Mouse (Mus musculus): ENCODE results near the gene Gm39566. TPM values are rescaled to one million over a fixed set of nuclear protein-coding genes. Genes with fewer than 3 reads are reported as not detected.

The Gm39566 gene
- polyA plus RNA-seq, 1 experiment from 2014 or later = not detected

DNA sequence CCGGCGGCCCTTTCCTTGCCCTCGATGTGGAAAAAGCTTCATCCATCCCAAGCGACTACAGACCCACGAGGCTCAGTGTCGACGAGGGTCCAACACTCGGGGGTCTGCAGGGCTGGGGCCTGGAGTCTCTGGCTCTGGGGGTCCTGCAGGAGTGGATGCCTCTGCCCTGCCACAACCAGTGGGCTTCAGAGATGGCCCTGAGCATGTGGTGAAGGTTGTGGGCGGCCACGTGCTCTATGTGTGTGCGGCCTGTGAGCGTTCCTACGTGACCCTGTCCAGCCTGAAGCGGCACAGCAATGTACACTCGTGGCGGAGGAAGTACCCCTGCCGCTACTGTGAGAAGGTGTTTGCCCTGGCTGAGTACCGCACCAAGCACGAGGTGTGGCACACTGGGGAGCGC, 38.6 kb downstream of the Gm39566 start:
- no peak overlapping the region for H3K9ac ChIP-seq (replicated peaks; ENCODE audit: low read length)
- no peak overlapping the region for H3K4me3 ChIP-seq (ENCODE audit: low read depth, low read length)
- 82% methylated on average over 20 of the region's 20 CpGs for WGBS
- DNase-seq (ENCODE audit: low spot score) (no peak), ATAC-seq (replicated peaks; ENCODE audit: insufficient number of reproducible peaks, low FRiP score, low TSS enrichment, low read depth) (no peak)
- H3K27me3 ChIP-seq (ENCODE audit: control insufficient read depth, insufficient read depth, low read length) = no peaks in the 10 kb centered on the region; the same call in 1 of the 2 replicates
- H3K36me3 ChIP-seq (replicated peaks; ENCODE audit: control insufficient read depth, insufficient read depth, low read depth, low read length) = no peaks in the 10 kb centered on the region
- no peak overlapping the region for H3K4me2 ChIP-seq (ENCODE audit: low read depth, low read length)
- H3K27ac ChIP-seq (replicated peaks; ENCODE audit: low read depth, low read length) = no peak overlapping the region
- no peaks in the 10 kb centered on the region for H3K4me1 ChIP-seq (ENCODE audit: control insufficient read depth, insufficient read depth, low read length)
- H3K9me3 ChIP-seq (replicated peaks; ENCODE audit: control insufficient read depth, low read length) = no peaks in the 10 kb centered on the region

DNA sequence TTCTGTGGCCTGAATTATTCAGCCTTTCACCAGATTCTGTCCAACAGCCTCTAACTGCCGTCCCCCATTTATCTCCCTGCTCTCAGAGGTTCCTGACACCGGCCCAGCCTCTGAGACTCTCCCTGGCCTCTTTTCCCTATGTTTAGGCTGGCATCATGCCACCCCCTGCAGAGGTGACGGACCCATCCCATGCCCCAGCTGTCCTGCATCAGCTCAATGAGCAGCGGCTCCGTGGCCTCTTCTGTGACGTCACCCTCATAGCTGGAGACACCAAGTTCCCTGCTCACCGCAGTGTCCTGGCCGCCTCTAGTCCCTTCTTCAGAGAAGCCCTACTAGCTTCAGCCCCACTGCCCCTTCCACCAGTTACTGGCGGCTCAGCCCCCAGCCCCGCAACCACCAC, 39.4 kb downstream of the Gm39566 start:
- no peak overlapping the region for H3K4me2 ChIP-seq (ENCODE audit: low read depth, low read length)
- H3K9me3 ChIP-seq (replicated peaks; ENCODE audit: control insufficient read depth, low read length) = no peaks in the 10 kb centered on the region
- WGBS = 68% methylated on average over 10 of the region's 10 CpGs
- H3K4me3 ChIP-seq (ENCODE audit: low read depth, low read length) = no peak overlapping the region
- no peak for DNase-seq (ENCODE audit: low spot score)
- H3K27ac ChIP-seq (replicated peaks; ENCODE audit: low read depth, low read length) = no peak overlapping the region
- H3K36me3 ChIP-seq (replicated peaks; ENCODE audit: control insufficient read depth, insufficient read depth, low read depth, low read length) = no peaks in the 10 kb centered on the region
- no peaks in the 10 kb centered on the region; the same call in 1 of the 2 replicates for H3K27me3 ChIP-seq (ENCODE audit: control insufficient read depth, insufficient read depth, low read length)
- H3K4me1 ChIP-seq (ENCODE audit: control insufficient read depth, insufficient read depth, low read length) = no peaks in the 10 kb centered on the region
- no peak overlapping the region for H3K9ac ChIP-seq (replicated peaks; ENCODE audit: low read length)
- ATAC-seq (replicated peaks; ENCODE audit: insufficient number of reproducible peaks, low FRiP score, low TSS enrichment, low read depth) = no peak

- H3K27ac ChIP-seq (replicated peaks; ENCODE audit: low read depth, low read length) = no peak overlapping the region
- no peak for DNase-seq (ENCODE audit: low spot score)
- H3K9ac ChIP-seq (replicated peaks; ENCODE audit: low read length) = no peak overlapping the region
- no peak overlapping the region for H3K4me3 ChIP-seq (ENCODE audit: low read depth, low read length)
- H3K36me3 ChIP-seq (replicated peaks; ENCODE audit: control insufficient read depth, insufficient read depth, low read depth, low read length) = no peaks in the 10 kb centered on the region
- no peak for ATAC-seq (replicated peaks; ENCODE audit: insufficient number of reproducible peaks, low FRiP score, low TSS enrichment, low read depth)
- no peaks in the 10 kb centered on the region; the same call in 1 of the 2 replicates for H3K27me3 ChIP-seq (ENCODE audit: control insufficient read depth, insufficient read depth, low read length)
- H3K4me2 ChIP-seq (ENCODE audit: low read depth, low read length) = no peak overlapping the region
- H3K4me1 ChIP-seq (ENCODE audit: control insufficient read depth, insufficient read depth, low read length) = no peaks in the 10 kb centered on the region
- WGBS = 53% methylated on average over 5 of the region's 5 CpGs
- no peaks in the 10 kb centered on the region for H3K9me3 ChIP-seq (replicated peaks; ENCODE audit: control insufficient read depth, low read length)
Measured at GRCm38 (mm10) chr11:69774961-69775360, 40.1 kb downstream of the Gm39566 start.

DNA sequence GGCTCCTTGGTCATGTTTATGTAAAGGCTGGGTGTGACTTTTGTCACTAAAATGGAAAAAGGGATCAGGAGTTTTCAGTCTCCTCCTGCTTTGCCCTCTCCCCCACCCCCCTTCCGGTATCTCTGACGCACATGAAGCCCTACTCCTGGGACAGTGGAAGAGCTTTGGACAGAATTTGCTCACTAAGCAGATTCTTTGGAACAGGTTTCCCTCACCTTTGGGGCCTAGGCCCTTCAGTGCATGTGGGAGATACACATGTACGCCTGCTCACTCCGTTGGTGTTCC, 47.5 kb downstream of the Gm39566 start:
- H3K4me2 ChIP-seq (ENCODE audit: low read depth, low read length) = no peak overlapping the region
- H3K36me3 ChIP-seq (replicated peaks; ENCODE audit: control insufficient read depth, insufficient read depth, low read depth, low read length) = no peaks in the 10 kb centered on the region
- H3K9me3 ChIP-seq (replicated peaks; ENCODE audit: control insufficient read depth, low read length) = no peaks in the 10 kb centered on the region
- H3K9ac ChIP-seq (replicated peaks; ENCODE audit: low read length) = no peak overlapping the region
- DNase-seq (ENCODE audit: low spot score) (no peak), ATAC-seq (replicated peaks; ENCODE audit: insufficient number of reproducible peaks, low FRiP score, low TSS enrichment, low read depth) (no peak)
- no peaks in the 10 kb centered on the region for H3K4me1 ChIP-seq (ENCODE audit: control insufficient read depth, insufficient read depth, low read length)
- 63% methylated on average over 4 of the region's 4 CpGs for WGBS
- no peaks in the 10 kb centered on the region for H3K27me3 ChIP-seq (ENCODE audit: control insufficient read depth, insufficient read depth, low read length)
- H3K4me3 ChIP-seq (ENCODE audit: low read depth, low read length) = no peak overlapping the region
- no peak overlapping the region for H3K27ac ChIP-seq (replicated peaks; ENCODE audit: low read depth, low read length)

DNA sequence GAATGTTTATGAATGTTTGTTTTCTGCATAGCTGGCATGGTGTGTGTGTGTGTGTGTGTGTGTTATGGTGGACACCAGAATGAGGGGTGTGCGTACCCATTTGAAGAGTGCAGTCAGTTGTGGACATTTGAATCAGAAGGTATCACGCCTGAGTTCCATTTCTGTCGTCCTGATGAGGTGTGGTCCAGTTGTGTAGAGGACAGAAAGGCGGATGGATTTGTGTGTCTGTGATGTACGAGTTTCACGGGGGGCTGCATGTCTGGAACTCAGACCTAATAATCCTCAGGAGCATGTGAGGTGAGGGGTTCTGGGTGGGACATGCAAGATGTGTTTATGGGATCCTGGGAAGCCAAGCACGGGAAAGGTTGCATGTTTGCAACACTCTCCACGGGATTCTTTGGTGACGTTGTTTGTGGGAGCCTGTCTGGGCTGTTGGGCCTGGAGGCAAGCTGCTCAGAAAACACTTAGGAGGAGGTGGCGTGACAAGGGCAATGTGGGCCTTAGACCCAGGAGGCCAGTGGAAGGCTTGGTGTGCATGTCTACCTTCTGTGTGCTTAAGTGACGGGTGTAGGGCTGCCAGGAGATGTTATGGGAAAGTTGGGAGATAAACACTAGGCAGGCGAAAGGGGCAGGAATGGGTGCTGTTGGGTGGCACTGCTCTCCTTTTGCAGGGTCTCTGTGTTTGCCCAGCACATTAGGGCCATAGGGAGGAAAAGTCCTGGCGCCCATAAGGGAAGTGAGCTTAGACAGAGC, 48.0 kb downstream of the Gm39566 start:
- no peak for DNase-seq (ENCODE audit: low spot score)
- no peaks in the 10 kb centered on the region for H3K27me3 ChIP-seq (ENCODE audit: control insufficient read depth, insufficient read depth, low read length)
- H3K4me3 ChIP-seq (ENCODE audit: low read depth, low read length) = peak overlapping the region; percentile 80

GRCm38 (mm10) chr11:69766126-69766609, 48.9 kb downstream of the Gm39566 start:
- Histone ChIP-seq H3K4me3 (ENCODE audit: low read depth, low read length) (peak overlapping the region; percentile 80), H3K36me3 (replicated peaks; ENCODE audit: control insufficient read depth, insufficient read depth, low read depth, low read length) (no peaks in the 10 kb centered on the region), H3K27me3 (ENCODE audit: control insufficient read depth, insufficient read depth, low read length) (no peaks in the 10 kb centered on the region), H3K9ac (replicated peaks; ENCODE audit: low read length) (peak overlapping the region; percentile 91), H3K4me1 (ENCODE audit: control insufficient read depth, insufficient read depth, low read length) (no peaks in the 10 kb centered on the region), H3K27ac (replicated peaks; ENCODE audit: low read depth, low read length) (peak overlapping the region; percentile 52), H3K9me3 (replicated peaks; ENCODE audit: control insufficient read depth, low read length) (no peaks in the 10 kb centered on the region), H3K4me2 (ENCODE audit: low read depth, low read length) (peak overlapping the region; percentile 84)
- DNase-seq (ENCODE audit: low spot score) (peak; percentile 66), ATAC-seq (replicated peaks; ENCODE audit: insufficient number of reproducible peaks, low FRiP score, low TSS enrichment, low read depth) (peak; percentile 56)
- WGBS = under 1% methylated on average over 35 of the region's 37 CpGs

More for the DNA sequence above, 48.0 kb downstream of the Gm39566 start:
- H3K27ac ChIP-seq (replicated peaks; ENCODE audit: low read depth, low read length) = no peak overlapping the region
- H3K36me3 ChIP-seq (replicated peaks; ENCODE audit: control insufficient read depth, insufficient read depth, low read depth, low read length) = no peaks in the 10 kb centered on the region
- H3K4me2 ChIP-seq (ENCODE audit: low read depth, low read length) = peak overlapping the region; percentile 84
- no peaks in the 10 kb centered on the region for H3K9me3 ChIP-seq (replicated peaks; ENCODE audit: control insufficient read depth, low read length)
- H3K4me1 ChIP-seq (ENCODE audit: control insufficient read depth, insufficient read depth, low read length) = no peaks in the 10 kb centered on the region
- ATAC-seq (replicated peaks; ENCODE audit: insufficient number of reproducible peaks, low FRiP score, low TSS enrichment, low read depth) = no peak
- H3K9ac ChIP-seq (replicated peaks; ENCODE audit: low read length) = no peak overlapping the region
- WGBS = 63% methylated on average over 13 of the region's 13 CpGs

GRCm38 (mm10) chr11:69765221-69766125, 49.6 kb downstream of the Gm39566 start, which contains the start of gene Zbtb4:
Zbtb4 (plus strand) TSS chr11:69765912.
- Histone ChIP-seq H3K27me3 (ENCODE audit: control insufficient read depth, insufficient read depth, low read length) (no peaks in the 10 kb centered on the region), H3K27ac (replicated peaks; ENCODE audit: low read depth, low read length) (peak within 1 kb of the TSS; percentile 52), H3K9me3 (replicated peaks; ENCODE audit: control insufficient read depth, low read length) (no peaks in the 10 kb centered on the region), H3K4me2 (ENCODE audit: low read depth, low read length) (peak within 1 kb of the TSS; percentile 84), H3K4me1 (ENCODE audit: control insufficient read depth, insufficient read depth, low read length) (peaks cover under 1% of the 10 kb centered on the region), H3K4me3 (ENCODE audit: low read depth, low read length) (peak within 1 kb of the TSS; percentile 80), H3K36me3 (replicated peaks; ENCODE audit: control insufficient read depth, insufficient read depth, low read depth, low read length) (no peaks in the 10 kb centered on the region), H3K9ac (replicated peaks; ENCODE audit: low read length) (peak within 1 kb of the TSS; percentile 91)
- 25% methylated on average over 34 of the region's 55 CpGs for WGBS
- ATAC-seq (replicated peaks; ENCODE audit: insufficient number of reproducible peaks, low FRiP score, low TSS enrichment, low read depth) (peak; percentile 69), DNase-seq (ENCODE audit: low spot score) (peak; percentile 47)

DNA sequence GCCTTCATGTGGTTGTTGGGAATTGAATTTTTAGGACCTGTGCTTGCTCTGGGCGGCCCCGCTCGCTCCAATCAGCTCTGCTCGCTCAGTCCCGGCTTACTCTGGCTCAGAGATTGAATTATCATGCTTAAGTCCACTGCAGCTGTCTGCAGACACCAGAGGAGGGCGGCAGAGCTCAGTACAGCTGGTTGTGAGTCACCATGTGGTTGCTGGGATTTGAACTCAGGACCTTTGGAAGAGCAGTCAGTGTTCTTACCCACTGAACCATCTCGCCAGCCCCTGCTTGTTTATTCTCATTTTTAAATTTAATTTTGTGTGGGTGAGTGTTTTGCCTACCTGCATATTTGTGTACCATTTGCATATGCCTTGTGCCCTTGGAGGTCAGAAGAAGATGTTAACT, 51.5 kb downstream of the Gm39566 start:
- DNase-seq (ENCODE audit: low spot score) (peak; percentile 33), ATAC-seq (replicated peaks; ENCODE audit: insufficient number of reproducible peaks, low FRiP score, low TSS enrichment, low read depth) (no peak)
- Histone ChIP-seq H3K9ac (replicated peaks; ENCODE audit: low read length) (no peak overlapping the region), H3K9me3 (replicated peaks; ENCODE audit: control insufficient read depth, low read length) (no peaks in the 10 kb centered on the region), H3K4me1 (ENCODE audit: control insufficient read depth, insufficient read depth, low read length) (peaks cover 4% of the 10 kb centered on the region), H3K36me3 (replicated peaks; ENCODE audit: control insufficient read depth, insufficient read depth, low read depth, low read length) (no peaks in the 10 kb centered on the region), H3K27me3 (ENCODE audit: control insufficient read depth, insufficient read depth, low read length) (no peaks in the 10 kb centered on the region), H3K4me3 (ENCODE audit: low read depth, low read length) (no peak overlapping the region), H3K4me2 (ENCODE audit: low read depth, low read length) (no peak overlapping the region), H3K27ac (replicated peaks; ENCODE audit: low read depth, low read length) (no peak overlapping the region)
- 64% methylated on average over 7 of the region's 7 CpGs for WGBS

Data from embryonic facial prominence, embryonic 11.5 days (tissue).